Mouse (Mus musculus) bone marrow, adult 2 months (tissue): ENCODE results near the gene Nphs1. TPM values are rescaled to one million over a fixed set of nuclear protein-coding genes. Genes with fewer than 3 reads are reported as not detected.
"Not testable (repeated sequence)": the region's sequence is repeated elsewhere in the genome, so short reads cannot be mapped to it uniquely, and the experiment has no call there.

Experiments used
- H3K27ac ChIP-seq: fragments of 200-500 bp; 2 replicates; pipeline ENCODE4 v1.5.1; 2012; ENCODE audit warnings: low read depth, mild to moderate bottlenecking, control low read depth, inconsistent platforms, low read length; ENCODE audit not compliant: control insufficient read depth, poor library complexity, insufficient read depth
- H3K4me1 ChIP-seq: fragments of 200-500 bp; 2 replicates; pipeline ENCODE4 v1.6.1; 2011; ENCODE audit warnings: low read length; ENCODE audit not compliant: control insufficient read depth, insufficient read depth
- H3K4me3 ChIP-seq: fragments of 200-500 bp; replicated peaks from 2 replicates; pipeline ENCODE3; 2011; ENCODE audit warnings: mild to moderate bottlenecking, low read depth, low read length, control low read depth; ENCODE audit not compliant: control insufficient read depth
- CTCF ChIP-seq: fragments of 200-500 bp; IDR thresholded peaks from 2 replicates; pipeline ENCODE4 v1.5.1; 2011; ENCODE audit warnings: low read length, control low read depth; ENCODE audit not compliant: control insufficient read depth, insufficient read depth
- POLR2A ChIP-seq: fragments of 200-500 bp; IDR thresholded peaks from 2 replicates; pipeline ENCODE4 v1.6.1; 2011; ENCODE audit warnings: low read depth, mild to moderate bottlenecking, control low read depth, low read length, borderline replicate concordance; ENCODE audit not compliant: control insufficient read depth
- WGBS: fragments of 180-500 bp; shearing (Covaris S2); methylation state at CpG from one replicate; pipeline ENCODE4 v1.1.7; 2018; 5-methylcytosine and 5-hydroxymethylcytosine counted together
- polyA plus RNA-seq: library from polyadenylated mRNA; stranded (reverse); fragments of >200 nt; gene quantifications from 2 replicates; pipeline ENCODE4 v1.2.4, GENCODE M21; 2011; ENCODE audit warnings: low replicate concordance; ENCODE audit not compliant: missing spikeins, insufficient read depth, insufficient read length

The Nphs1 gene
- polyA plus RNA-seq, 1 experiment = 1.5 TPM

DNA sequence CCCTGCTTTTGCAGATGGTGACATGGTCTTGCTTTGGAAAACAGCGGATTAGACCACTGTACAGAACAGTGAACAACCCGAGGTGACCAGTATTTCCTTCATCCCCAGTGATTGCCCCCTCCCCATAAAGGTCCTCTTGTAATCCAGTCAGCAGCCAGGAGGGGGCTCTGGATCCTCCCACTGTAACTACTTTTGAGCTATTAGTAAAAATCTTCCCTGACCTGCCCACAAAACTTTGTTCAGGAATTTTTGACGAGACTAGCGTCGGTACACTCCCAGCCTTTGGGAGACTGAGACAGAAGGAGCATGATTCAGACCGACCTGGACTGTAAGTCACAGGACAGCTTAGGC, 32.8 kb downstream of the Nphs1 start:
- Histone ChIP-seq H3K4me3 (no peak overlapping the region), H3K4me1 (no peaks in the 10 kb centered on the region), H3K27ac (no peak overlapping the region)
- WGBS = 16% methylated on average over 6 of the region's 6 CpGs
- TF ChIP-seq CTCF (no peak), POLR2A (no peak)

- no peaks in the 10 kb centered on the region for H3K4me1 ChIP-seq
- peak; percentile 74 for TF ChIP-seq CTCF
- TF ChIP-seq POLR2A = no peak
- H3K27ac ChIP-seq = no peak overlapping the region
- no peak overlapping the region for H3K4me3 ChIP-seq
- 10% methylated on average over 4 of the region's 4 CpGs for WGBS
These were observed 34.6 kb downstream of the Nphs1 start for GRCm38 (mm10) chr7:30492765-30493164.

GRCm38 (mm10) chr7:30493401-30493931, 35.4 kb downstream of the Nphs1 start, which contains the start of gene Prodh2:
TSS of gene Prodh2 (plus strand) at chr7:30493622.
- H3K4me1 ChIP-seq = no peaks in the 10 kb centered on the region
- TF ChIP-seq POLR2A = no peak
- WGBS = 63% methylated on average over 11 of the region's 11 CpGs
- H3K4me3 ChIP-seq = no peak within 1 kb of the TSS
- no peak within 1 kb of the TSS for H3K27ac ChIP-seq

DNA sequence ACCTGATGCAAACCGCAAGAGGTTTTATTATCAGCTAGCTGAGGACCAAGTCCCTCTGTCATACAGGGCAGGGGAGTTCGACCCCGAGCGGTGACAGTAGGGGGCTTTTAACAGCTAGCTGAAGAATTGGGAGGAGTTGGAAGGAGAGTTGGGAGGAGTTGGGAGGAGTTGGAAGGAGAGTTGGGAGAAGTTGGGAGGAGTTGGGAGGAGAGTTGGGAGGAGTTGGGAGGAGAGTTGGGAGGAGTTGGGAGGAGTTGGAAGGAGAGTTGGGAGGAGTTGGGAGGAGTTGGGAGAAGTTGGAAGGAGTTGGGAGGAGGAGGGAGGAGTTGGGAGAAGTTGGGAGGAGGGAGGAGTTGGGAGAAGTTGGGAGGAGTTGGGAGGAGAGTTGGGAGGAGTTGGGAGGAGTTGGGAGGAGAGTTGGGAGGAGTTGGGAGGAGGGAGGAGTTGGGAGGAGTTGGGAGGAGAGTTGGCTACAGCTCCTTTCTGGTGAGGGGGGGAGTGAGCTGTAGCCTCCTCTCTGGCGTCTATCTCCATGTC, 37.5 kb downstream of the Nphs1 start:
- 61% methylated on average over 5 of the region's 5 CpGs for WGBS
- not testable (repeated sequence) for H3K27ac ChIP-seq, H3K4me3 ChIP-seq, H3K4me1 ChIP-seq

- 70% methylated on average over 5 of the region's 5 CpGs for WGBS
- H3K4me3 ChIP-seq, H3K4me1 ChIP-seq, H3K27ac ChIP-seq: not testable (repeated sequence)
These were observed 43.0 kb downstream of the Nphs1 start for GRCm38 (mm10) chr7:30501159-30501558.

DNA sequence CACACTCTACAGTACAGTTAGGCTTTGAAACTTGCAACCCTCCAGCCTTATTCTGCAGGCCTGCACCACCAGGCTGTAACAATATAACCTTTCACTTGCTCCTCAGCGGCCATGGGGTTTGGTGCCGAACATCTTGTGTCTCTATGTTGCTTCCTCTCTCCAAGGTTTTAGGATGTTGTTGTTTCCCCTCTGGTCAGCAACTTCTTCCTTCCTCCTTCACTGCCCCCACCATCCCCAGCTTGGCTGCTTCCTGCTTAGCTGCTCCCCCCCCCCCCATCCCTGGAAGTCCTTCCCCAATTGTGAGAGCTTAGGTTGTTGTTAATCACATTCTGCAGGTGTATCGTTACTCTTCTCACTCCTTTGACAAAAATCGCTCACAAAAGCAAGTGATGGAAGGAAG, 49.9 kb downstream of the Nphs1 start:
- TF ChIP-seq POLR2A (no peak), CTCF (no peak)
- Histone ChIP-seq H3K4me1 (no peaks in the 10 kb centered on the region; the same call in 1 of the 2 replicates), H3K4me3 (no peak overlapping the region), H3K27ac (no peak overlapping the region)
- WGBS = 19% methylated on average over 4 of the region's 4 CpGs

- H3K4me1 ChIP-seq = no peaks in the 10 kb centered on the region
- no peak for TF ChIP-seq CTCF
- TF ChIP-seq POLR2A = no peak
- no peak overlapping the region for H3K4me3 ChIP-seq
- no peak overlapping the region for H3K27ac ChIP-seq
- 64% methylated on average over 24 of the region's 24 CpGs for WGBS
These were observed 57.1 kb downstream of the Nphs1 start for GRCm38 (mm10) chr7:30515003-30515760.

DNA sequence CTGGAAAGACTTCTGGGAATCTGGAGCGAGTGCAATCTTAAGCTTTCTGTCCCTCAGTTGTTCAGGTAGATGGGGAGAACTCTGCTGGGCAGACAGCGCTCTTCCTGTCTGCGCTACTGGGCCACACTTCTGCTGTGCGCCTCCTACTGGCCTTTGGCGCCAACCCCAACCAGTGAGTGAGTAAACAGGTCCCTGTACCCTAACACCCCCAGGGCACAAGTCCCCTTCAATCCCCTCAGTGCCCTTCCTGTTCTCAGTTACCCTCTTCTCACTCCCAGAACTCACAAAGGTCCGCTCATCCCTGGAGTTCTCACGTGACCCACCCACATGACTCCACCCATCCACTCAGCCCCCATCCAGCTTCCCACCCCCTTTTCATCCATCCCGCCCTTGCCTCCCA, 60.2 kb downstream of the Nphs1 start:
- Histone ChIP-seq H3K4me3 (no peak overlapping the region), H3K27ac (no peak overlapping the region), H3K4me1 (no peaks in the 10 kb centered on the region)
- 45% methylated on average over 8 of the region's 8 CpGs for WGBS
- TF ChIP-seq POLR2A (no peak), CTCF (no peak)

DNA sequence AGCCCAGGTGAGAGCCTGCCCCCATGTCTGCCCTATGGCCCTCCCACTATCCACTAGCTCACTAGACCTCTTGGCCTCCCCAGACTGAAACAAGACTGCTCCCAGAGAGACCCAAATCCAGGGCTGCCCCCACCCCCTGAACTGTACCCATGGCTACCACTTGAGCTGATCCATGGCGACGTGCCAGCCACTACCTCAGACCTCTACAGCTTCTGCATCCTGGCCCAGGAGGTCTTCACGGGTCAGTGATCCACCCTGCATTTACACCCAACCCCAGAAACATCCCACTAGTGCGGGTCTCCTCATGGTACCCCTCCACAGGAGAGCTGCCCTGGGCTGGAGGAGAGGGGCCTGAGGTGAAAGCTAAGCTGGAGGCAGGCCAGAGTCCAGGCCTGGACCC, 62.3 kb downstream of the Nphs1 start:
- H3K4me3 ChIP-seq = no peak overlapping the region
- WGBS = 80% methylated on average over 4 of the region's 4 CpGs
- no peaks in the 10 kb centered on the region for H3K4me1 ChIP-seq
- H3K27ac ChIP-seq = no peak overlapping the region
- no peak for TF ChIP-seq CTCF
- TF ChIP-seq POLR2A = no peak
